Mouse (Mus musculus) heart, adult 18-20 months (tissue): Measurements from ENCODE around the gene Bsx. TPM values are rescaled to one million over a fixed set of nuclear protein-coding genes. Genes with fewer than 3 reads are reported as not detected.

Experiments used
- DNase-seq, 2 experiments: peaks; one replicate each; pipeline ENCODE4 v3.0.0; 2021 to 2022; ENCODE audit warnings: mixed read lengths in 1 of 2
- long read RNA-seq, 2 experiments: library from polyadenylated mRNA; stranded (forward); transcript quantifications; one replicate each; pipeline ENCODE4 v2.0.0; 2021
- total RNA-seq, 2 experiments: library from RNA; stranded (reverse); gene quantifications; 2 replicates each; pipeline ENCODE4 v1.2.3; 2021

The Bsx gene
- total RNA-seq: not detected
- long read RNA-seq, experiment 1: 0 reads
- long read RNA-seq, experiment 2: 0 reads

DNA sequence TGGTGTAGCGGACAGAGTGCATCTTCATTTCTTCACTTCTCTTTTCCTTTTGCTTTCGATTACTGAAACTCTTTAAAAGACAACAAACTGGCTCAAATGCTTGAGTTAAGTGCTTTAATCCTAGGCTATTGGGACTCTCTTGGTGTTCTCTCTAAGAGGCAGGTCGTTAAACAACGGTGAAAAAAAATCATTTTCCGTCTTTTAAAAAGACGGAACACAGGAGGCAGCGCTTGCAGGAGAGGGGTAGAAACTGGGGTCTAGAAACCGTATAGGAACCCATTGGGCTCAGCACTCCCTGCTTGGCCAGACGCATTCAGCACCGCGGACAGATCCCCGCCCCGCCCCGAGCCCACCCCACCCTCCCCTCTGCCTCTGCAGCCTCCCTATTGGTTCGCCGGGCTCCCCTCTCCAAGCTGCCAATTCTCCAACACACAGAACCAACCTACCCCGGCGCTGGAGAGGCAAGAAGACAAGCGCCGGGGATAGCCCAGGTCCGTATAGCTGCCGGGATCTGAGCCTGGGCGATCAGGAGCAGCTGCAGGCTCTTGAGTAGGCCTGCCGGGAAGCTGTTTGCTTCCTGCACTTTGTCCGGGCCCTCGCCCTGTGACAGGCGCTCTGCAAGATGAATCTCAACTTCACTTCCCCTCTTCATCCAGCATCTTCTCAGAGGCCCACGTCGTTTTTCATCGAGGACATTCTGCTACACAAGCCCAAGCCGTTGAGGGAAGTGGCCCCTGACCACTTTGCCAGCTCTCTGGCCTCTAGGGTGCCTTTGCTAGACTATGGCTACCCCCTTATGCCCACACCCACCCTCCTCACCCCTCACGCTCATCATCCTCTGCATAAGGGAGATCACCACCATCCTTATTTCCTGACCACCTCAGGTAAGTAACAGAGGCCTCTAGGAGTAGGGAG is at the start of gene Bsx:
Gene Bsx (plus strand): TSS at position 572 of the 915 bp plus-strand sequence.
- DNase-seq: peak; percentile 11 to 31

DNA sequence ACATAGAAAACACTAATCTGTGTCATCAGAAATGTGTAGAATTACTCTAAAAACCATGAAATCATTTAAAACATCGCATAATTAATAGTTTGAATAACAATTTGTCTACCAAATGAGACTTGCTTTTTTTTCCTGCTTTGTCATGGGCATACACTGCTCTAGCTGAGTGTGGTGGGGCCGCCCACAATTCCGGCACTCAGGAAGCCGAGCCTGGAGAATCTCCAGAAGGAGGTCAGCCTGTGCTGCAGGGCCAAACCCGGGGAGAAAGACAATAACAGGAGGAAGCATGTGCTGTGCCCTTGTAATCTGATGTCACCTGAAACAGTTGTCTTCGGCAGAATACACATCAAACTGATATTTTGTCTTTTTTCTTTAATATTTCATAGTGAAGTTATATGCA is 48.3 kb upstream of the Bsx start:
- peak in 1 of 2 experiments; percentile 21 for DNase-seq

DNA sequence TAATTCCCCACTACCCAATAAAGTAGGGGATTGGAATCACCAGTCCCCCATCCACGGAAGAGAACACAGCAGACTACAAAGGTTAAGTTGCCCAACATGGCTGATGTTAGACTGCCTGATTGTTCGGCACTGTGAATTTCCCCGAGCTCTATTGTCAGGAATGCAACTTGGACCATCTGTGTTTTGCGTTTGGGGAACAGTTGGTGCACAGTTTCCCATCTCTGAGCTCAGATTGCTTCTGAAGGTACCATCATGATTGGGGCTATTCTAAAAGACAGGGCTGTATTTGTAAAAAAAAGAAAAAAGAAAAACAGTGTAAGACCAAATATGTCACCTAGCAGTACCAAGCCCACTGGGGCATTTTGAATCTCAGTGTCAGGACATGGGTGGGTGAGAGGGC is 46.6 kb upstream of the Bsx start:
- DNase-seq: no peak

DNA sequence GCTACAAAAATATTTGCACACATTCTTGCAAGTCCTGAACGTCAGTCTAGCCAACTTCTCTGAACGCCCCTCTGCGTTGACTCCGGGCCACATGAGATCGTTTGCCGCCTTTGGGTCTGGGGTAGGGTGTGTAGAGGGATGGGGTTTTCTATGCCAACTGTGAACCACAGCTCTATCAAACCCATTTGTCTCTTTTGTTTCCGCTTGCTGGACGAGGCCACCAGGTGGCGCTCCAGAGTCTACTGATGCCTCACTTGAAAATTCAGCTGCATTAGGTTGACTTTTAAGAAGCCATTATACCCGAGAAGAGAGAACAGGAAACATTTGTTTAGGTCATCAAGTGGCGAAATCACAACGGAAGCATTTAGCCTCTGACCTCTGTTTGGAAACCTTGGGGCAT is 39.4 kb upstream of the Bsx start:
- peak; percentile 65 to 88 for DNase-seq

DNA sequence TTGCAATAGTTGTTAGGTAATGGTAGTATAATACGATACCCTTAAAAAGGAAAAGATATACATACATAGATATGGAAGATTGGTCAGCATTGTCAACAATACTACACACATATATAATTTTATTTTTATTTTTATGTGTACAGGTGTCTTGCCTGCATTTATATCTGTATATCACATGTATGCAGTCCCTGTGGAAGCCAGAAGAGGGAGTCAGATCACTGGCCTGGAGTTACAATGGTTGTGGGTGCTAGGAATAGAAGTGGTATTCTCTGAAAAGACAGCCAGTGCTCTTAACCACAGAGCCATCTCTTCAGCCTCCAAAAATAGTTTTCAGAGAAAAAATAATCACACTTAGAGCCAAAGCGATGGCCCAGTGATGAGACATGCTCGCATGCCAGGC is 37.2 kb upstream of the Bsx start:
- DNase-seq: no peak

DNA sequence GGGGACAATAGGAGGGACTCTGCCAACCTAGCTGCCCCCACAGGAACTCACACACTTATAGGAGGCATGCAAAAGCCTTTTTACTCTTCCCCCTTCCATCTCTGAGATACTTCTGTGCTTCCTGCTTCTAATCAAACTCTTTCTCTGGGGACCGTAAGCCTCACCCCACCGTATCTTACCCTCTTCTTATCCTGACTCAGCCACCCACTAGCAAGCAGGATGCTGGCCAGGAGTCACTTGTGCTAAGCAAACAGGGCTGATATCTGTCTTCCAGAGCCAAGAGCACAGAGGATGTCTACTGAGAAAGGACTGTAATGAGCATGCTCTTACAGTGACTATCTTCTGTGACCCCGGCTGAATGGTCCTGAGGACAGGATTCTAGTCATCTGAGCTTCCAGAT is 34.3 kb upstream of the Bsx start:
- no peak for DNase-seq

DNA sequence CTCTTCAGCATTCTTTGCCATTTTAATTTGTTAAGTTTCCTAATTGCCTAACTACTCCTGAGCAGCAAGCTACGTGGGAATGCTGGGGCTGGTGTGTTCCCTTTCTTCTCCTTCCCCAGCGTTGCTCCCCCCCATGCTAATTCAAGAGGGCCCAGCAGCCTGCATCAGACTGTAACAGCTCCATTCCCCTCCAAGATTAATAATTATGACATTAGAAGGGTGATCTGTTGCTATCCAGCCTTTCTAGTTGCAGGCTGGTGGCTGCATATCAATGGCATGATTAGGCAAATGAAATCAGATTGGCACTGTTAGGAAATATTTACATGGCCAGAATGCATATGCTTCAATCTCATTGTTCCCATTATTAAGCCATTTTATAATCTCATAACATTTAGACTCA is 22.4 kb upstream of the Bsx start:
- no peak for DNase-seq

DNA sequence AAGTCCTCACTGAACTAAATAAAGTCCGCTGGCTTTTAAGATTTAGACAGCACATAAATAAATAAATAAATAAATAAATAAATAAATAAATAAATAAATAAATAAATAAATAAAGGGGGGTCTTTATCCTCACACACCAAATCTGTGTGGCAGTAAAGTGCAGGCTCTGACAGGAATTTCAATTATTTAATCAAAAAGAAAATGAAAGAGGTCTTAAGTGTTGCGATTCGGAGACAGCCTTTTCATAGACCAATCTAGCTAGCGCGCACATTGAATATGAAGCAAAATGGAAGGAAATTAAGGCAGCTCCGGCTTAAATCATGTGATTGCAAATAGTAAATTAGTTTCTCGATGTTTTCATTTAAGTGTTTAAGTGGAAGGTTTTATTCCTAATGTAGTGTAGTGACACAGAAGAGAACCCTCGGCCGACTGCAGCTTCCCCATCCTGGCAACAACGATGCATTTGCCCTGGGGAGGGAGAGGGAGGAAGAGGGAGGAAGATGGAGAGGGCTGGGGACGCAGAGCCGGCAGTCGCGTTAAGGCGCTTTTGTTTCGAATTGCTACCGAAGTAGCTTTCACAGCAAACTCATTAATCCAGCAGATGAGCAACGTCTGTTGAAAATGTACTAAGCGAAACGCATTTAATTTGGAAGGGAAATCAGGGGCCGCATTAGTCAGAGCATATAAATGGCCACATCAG is 15.3 kb upstream of the Bsx start:
- DNase-seq: peak in 1 of 2 experiments; percentile 25

DNA sequence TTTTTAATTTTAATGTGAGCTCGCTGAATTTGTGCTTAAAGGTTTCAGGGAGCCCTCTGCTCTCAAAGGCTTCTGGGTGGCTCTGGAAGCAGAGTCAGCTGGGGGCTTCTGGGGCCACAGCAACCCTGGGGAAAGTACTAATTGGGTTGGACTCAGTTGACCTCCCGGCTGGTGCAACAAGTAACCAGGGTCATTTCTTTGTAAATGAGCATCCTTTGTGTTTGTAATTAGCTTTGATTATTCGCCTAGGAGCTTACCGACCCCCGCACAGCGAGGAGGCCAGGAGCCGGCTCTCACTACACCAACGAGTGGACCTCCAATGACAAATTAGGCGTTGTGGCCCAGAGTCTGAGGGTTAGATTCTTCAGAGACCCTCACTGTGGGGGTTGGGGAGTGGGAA is 14.7 kb upstream of the Bsx start:
- no peak for DNase-seq

DNA sequence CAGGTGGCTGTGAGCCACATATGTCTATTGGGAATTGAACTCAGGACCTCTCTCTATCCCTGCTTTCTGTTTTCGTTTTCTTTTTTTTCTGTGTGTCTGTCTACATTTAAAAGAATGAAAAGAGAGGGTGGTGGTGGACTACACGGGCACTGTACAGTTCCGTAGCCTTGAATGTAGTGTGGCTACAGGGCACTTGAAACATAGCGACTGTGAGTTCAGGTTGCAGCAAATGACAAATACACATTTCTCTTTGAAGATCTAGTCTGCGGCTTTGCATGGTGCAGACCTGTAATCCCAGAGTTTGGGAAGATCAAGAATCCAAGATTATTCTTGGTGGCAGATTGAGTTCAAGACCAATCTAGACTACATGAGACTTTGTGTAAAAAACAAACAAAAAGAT is 3.6 kb upstream of the Bsx start:
- DNase-seq: no peak

DNA sequence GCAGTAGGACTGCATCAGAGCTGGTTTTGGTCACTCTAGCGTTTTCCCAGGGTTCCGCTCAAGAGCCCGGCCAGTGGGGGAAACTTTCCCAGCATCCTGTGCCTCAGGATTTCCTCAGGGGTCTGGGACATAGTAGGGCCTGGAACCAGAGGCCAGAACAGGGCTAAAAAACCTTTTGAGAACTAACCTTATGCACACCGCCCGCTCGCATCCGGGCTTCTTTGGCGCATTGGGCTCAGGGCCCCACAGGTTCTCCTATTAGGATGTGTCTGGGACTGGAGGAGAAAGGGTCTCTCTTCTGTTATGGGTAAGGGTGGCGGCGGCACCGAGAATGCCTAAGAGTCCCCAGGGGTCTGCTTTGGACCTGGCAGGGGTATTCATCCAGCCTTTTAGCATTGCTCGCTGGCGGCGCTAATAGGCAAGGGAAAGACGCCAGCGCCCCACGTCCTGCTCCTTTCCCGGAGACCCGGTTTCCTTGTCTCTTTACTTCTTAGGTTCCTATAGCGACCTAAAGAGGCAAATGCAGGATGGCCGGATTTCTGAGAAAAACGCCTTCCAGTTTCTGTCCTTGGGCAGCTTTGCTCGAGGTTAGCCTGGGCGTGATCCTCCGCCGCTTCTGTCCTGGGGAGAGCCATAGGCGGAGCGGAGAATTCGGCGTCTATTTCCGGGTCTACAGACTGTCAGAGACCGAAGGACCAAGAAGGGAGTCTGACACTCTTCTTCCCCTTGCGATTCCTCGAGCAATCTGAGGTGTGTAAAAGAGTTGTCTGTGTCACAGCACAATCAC is 2.4 kb upstream of the Bsx start:
- DNase-seq: no peak

DNA sequence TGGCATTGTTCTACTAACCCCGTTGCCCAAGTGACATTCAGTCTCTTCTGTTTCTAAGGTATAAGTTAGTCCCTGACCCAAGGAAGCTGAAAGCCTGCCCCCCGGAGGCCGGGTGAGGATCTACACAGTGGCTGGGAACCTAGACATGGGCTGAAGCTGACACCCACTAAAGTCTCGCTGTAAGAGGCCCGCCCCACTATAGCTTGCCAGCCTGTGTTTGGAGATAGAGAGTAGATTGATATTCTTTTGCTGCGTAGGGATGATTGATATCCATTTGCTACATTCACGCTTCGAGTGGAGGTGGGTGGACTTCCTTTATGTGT is 1.8 kb upstream of the Bsx start:
- DNase-seq: peak; percentile 16 to 33

DNA sequence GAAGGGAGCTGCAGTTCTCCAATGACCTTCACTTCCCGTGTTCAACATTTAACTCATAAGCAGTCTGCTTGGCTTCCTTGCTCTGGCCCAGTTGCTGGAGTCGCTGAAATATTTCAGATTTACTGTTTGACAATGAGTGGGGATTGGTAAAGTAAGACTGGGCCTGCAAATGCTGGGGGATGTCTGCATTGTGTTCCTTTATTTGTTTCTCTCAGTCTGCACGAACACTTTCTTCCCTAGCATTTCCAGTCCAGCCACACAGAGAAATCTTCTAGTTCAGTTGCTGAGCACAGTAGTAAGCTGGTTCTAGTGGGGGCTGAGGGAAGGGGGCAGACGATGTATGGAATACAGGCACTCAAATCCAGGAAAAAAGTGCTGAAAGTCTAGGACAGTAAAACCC is 1.0 kb downstream of the Bsx start:
- no peak for DNase-seq

DNA sequence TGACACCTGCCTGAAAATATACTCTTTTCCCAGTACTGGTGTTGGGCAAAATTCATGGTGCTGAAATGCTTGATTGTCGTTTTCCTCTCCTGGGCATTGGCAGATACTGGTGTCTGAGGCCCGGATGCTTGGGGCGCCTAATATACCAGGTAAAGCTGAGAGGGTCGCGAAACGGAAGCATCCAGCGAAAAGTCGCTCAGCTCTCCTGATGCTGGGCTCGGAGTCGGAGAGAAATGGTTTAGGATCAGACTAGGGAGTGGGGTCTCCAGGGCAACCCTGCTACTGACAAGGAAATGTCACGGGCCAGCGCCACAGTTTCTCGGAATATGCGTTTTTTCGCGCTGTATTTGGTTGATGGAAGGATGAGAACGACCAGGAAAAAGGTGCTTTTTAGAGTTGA is 1.5 kb downstream of the Bsx start:
- DNase-seq: no peak

DNA sequence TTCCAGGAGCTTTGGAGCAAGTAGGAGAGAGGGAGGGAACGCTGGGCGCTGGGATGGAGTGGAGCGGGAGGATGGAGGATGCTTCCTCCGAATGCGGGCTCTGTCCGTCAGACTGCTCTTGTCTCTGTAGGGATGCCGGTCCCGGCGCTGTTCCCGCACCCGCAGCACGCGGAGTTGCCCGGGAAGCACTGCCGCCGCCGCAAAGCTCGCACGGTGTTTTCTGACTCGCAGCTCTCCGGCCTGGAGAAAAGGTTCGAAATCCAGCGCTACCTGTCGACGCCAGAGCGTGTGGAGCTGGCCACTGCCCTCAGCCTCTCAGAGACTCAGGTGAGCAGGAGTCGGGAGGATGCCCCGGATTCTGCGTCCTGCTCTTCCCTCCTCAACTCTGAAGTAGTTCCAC is 2.2 kb downstream of the Bsx start:
- DNase-seq: no peak

DNA sequence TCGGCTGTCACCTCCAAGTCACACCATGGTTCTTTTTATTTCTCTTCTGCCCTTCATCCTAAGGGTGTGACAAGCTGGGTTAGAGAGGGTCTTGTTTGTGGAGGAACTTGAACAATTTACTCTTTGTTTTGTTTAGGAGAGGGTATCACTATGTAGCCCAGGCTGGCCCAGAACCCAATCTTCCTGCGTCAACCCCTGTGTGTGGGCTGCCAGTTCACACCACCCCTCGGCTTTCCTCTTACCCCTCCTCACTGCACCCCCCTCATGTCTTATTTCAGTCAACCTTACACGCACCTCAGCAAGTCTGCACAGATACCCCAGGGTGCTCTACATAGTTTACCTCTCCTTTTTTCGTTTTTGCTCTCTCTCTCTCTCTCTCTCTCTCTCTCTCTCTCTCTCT is 2.8 kb downstream of the Bsx start:
- DNase-seq: no peak

DNA sequence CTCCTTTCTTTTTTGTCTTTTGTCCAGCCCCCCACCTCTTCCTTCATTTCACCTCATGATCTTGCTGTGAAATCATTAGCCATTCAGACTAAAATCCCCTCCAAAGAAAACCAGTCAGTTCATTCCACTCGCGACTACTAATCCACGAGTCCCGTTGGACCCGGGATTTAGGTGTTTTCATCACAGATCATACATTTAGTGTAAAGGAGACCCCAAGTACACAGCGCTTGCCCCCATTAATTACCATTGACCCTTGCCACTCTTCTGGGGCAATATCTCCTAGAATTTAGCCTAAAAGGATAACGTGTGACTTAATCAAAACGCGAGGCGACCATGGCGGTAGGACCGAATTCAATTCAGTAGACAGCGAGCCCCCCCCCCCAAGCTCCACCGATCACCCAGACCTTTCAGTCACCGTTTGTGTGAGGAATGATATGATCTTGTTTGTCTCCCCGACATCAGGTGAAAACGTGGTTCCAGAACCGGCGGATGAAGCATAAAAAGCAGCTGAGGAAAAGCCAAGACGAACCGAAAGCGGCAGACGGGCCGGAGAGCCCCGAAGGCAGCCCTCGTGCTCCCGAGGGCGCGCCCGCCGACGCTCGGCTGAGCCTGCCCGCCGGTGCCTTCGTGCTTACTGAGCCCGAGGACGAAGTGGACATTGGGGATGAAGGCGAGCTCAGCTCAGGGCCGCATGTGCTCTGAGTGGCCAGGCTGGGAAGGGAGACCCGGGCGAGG is 3.4 kb downstream of the Bsx start:
- no peak for DNase-seq

DNA sequence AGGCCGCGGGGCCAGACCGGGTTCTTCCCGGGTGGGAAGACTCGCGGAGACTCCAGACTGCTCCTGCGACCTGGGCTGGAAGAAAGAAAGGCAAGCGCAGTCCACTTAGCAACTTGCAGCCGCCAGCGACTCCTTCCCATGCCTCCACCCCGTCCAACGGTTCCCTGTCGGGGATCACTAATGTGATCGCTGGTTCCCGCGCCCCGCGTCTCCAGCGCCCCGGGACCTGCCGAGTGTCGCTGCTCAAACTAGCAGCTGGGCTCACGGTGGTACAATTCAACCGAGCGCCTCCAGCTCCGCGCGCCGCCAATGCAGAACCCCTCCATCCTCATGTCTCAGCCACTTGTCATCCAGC is 3.9 kb downstream of the Bsx start:
- DNase-seq: no peak

DNA sequence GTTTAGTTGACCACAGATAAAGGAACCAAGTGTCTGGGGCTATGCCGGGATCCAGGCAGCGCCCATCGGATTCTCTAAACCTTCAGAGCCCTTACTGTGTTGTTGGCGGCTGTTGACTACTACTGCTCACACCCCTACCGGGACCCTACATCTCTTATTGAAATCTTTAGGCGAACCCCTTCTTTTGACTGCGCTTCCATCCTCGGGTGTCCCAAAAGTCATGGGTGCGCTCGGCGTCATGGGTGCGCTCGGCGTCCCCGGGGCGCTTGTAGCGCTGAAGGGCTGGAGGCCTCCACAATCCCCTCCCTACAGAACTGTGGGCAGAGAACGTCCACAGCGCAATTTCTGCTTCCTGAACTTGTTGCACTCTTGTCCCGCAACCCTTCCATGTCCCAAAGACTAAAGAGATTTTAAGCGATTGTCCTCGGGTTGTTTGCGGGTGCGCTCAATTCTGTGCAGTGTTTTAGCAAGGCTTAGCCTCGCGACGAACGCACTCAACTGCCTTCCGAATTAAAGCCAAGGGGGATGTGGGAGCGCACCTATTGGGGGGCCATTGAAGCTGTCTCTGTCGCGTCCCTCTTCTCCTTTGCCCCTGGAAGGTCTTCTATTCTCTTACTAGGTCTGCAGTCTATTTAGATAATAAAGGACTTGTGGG is 4.5 kb downstream of the Bsx start:
- DNase-seq: no peak

DNA sequence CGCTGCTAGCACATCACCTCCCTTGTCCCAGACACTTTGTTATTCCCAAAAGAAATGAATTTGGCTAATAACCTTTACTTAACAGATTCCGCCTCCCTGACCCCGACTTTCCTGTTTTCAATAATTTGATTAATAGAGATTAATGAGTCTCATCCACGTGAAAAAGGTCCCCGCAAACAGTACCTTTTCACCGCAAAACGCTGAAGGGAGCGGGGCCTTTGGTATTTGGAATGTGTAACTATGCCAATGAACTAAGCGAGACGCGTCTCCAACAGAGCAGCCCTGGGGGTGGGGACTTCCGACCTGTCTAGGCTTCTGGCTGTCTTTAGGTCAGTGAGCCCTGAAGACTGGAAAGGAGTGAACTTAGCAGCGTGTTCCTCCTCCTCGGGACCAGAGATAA is 5.1 kb downstream of the Bsx start:
- no peak for DNase-seq

DNA sequence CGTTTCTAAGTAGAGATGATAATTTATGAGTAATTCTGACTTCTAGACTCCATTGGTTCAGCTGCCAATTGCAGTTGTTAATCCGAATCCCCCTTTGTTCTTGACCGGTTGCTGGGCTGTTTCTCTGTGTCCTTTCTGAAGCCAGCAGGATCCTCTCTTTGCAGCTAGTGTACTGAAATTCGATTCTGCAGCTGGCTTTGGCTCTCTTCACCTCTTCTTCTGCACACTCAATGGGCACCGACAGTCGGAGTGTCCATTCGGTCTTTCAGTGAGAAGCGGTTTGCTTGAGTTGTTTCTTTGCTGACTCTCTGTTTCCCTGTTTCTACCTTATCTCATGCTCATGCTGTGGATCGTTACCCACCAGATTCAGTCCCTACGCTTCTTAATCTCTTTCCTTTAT is 11.7 kb downstream of the Bsx start:
- no peak for DNase-seq

DNA sequence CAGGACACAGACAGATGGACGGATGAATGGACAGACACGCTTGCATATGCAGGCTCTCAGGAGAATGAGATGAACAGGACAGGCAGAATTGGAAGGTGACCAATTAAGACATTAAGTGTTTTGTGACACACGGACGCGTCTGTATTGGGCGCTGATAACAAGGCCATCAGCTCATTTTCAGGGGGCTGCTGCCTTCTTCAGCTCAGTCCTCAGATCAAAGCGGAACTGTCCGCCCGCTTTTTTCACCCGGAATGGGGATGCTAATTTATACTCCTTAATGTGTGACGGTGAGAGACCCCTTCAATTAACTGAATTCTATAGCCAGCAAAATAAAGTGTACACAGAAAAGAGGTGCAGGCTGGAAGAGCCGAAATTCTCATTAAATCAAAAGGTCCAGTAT is 15.5 kb downstream of the Bsx start:
- no peak for DNase-seq
